Mouse (Mus musculus): Measurements from ENCODE around the gene Gm17268.

GRCm38 (mm10) chr11:82011411-82012193 is 26.8 kb downstream of the Gm17268 start:
- no peak for TF ChIP-seq GATA1 (IDR thresholded peaks at IDR 0.05; ENCODE audit: borderline replicate concordance, low read length)
- TF ChIP-seq FLI1 (IDR thresholded peaks at IDR 0.05; ENCODE audit: low read length), result no peak
